Mouse (Mus musculus) kidney, adult 2 months (tissue): ENCODE measurements at regions not wholly inside any gene's neighbourhood (a gene's known extent, or its start where the extent isn't known, plus 50 kb on each side); places are given as distances from the start of the nearest gene placed in this dataset.

ENCODE experiments used
- CTCF ChIP-seq: fragments of 200-500 bp; conservative IDR thresholded peaks from 2 replicates; pipeline ENCODE4 v1.5.1; 2011; ENCODE audit warnings: low read depth, mild to moderate bottlenecking, control low read depth, low read length, moderate library complexity, mixed read lengths; ENCODE audit not compliant: insufficient read depth, insufficient read length
- POLR2A ChIP-seq: fragments of 200-500 bp; IDR thresholded peaks from one replicate; pipeline ENCODE4 v1.6.1; 2011; ENCODE audit warnings: low read depth, low read length, control low read depth

DNA sequence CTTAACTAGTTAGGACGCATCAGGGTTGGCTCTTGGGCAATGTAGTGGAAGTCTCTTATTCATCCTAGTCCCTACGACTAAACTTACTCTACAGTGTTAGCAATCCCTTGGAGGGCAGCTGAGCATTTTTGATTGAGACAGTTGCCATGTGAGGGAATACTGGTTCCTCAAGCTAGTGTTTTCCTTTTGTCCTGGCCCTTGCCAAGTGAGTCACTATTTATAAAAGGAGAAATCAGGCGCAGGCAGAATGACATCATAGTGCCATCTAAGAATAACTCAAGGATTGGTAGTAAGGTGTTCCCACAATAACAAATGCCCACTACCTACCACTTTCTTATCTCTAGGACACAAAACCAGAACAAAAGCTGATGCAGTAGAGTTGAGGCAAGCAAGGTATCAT lies 360.5 kb downstream of the Rab28 start:
- TF ChIP-seq POLR2A (no peak), CTCF (no peak)
